Mouse (Mus musculus): ENCODE measurements at regions not wholly inside any gene's neighbourhood (a gene's known extent, or its start where the extent isn't known, plus 50 kb on each side); places are given as distances from the start of the nearest gene placed in this dataset.
"Not testable (repeated sequence)": the region's sequence is repeated elsewhere in the genome, so short reads cannot be mapped to it uniquely, and the experiment has no call there.

DNA sequence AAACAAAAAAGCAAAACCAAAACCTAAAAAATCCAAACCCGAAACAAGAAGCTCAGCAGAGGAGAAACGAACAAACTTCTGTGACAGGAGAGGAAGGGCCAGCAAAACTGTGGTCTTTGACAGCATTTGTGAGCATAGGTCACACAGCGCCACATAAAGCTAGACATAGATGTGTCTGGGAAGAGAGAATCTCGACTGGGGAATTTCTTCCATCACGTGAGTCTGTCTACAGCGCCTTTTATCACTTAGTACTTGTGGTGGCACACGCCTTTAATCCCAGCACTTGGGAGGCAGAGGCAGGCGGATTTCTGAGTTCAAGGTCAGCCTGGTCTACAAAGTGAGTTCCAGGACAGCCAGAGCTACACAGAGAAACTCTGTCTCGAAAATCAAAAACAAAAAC, 250.2 kb upstream of the Tgfbr2 start:
- DNase-seq = not testable (repeated sequence)

DNA sequence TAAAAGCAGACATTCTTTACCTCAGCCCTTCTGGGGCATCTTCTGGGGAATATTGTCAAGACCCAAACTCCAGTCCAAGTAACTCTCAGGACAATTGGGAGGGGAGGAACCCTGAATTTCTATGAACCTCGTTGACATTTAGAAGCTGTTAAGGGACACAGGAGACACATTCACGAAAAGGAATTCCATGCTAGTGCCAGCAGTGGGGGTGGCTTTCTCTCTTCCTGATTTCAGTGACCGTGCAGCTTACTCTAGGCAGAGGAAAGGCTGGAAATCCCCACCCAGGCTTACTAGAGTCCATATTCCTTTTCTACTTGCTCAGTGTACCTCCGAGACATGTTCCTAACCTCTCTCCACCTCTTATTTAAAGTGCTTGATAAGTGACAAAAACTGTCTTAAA, 239.9 kb upstream of the Tgfbr2 start:
- no peak for DNase-seq

DNA sequence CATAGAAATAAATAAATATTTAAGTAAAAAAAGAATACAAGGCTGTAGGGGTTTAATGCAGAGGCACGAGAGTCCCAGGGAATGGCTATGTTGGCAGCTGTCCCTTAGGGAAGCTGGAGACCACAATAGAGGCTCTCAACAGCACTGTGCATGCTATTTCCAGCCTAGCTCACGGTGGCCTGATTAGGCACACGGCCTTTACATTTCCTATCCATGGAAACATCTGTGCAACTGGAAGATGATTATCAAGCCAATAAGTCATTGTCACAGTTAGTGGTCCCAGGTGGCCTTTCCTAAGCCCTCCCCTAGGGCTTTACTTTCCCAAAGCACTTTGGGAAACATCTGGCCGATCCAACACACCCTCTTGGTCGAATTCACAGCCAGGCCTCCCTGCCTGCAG, 235.9 kb upstream of the Tgfbr2 start:
- DNase-seq = peak in 1 of 2 experiments; percentile 2

DNA sequence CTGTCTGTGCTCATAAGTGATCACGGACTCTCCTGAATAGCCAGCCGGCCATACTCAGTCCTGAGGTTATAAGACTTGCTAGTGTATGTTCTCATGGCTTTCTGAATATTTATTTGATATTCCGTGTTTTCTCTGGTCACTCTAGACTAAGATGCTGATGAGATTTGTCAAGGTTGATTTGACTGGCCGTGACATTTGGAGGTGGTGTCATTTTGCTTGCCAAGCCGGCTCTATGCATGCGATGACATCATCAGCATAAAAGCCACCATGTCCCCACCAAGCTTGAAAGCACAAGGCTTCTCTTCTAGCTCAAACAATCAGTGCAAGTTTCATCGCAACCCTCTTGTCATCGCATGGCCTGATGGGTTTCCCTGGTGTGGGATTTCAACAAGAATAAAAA, 235.3 kb upstream of the Tgfbr2 start:
- no peak for DNase-seq

DNA sequence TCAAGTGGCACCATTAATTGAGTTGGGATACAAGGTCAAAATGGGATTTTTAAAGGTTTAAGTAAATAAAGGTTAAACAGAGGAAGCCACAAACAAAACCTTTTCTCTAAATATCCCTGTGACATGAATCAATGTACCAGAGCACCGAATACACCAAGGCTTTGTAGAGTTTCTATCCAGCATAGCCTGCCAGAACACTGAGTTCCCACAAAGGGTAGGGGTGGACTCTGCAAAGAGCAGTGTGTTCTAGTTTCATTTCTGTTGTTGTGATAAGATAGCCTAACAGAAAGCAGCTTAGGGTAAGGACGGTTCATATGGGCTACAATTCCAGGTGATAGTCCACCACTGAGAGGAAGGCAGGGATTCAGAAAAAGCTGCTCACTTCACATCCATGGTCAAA, 233.0 kb upstream of the Tgfbr2 start:
- no peak for DNase-seq

GRCm38 (mm10) chr9:116405051-116405450, 229.9 kb upstream of the Tgfbr2 start:
- no peak for DNase-seq

GRCm38 (mm10) chr9:116401821-116402220, 226.7 kb upstream of the Tgfbr2 start:
- DNase-seq = peak; percentile 36 to 59

- DNase-seq = no peak
Measured at GRCm38 (mm10) chr9:116400270-116400669, 225.1 kb upstream of the Tgfbr2 start.

DNA sequence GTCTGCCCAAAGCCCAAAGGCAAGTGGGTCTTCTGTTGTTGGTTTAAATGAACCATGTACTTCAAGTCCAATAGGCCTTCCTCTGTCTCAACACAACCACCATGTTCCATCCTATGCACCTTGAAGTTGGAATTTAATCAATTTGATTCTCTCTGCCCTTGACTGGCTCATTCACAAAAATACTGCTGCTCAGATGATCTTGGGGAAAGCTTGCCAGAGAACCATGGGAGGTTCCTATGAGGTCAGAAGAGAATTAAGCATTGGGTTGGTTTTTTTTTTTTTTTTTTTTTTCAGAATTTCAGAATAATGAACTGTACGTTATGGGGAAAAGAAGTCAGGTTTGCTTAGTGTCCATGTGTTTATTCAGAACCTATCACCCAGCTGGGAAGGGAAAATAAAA, 224.1 kb upstream of the Tgfbr2 start:
- no peak for DNase-seq

DNA sequence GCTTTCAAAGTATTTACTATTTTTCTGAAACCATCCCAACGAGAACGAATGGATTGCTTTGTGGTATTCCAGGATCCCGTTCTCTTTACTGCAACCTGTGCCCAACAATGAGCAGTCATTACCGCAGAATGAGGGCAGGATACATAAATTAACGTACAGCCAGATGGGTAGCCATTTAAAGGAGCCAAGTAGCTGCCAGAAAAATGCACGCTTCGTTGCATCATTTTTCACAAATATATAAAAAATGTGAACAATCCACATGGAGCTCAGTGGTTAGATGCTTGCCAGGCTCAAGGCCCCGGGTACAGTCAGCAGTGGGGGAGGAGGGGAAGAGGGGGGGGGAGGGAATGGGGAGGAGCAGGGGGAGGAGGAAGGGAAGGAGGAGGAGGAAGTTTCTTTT, 217.1 kb upstream of the Tgfbr2 start:
- DNase-seq = no peak

GRCm38 (mm10) chr9:116389781-116390180, 214.6 kb upstream of the Tgfbr2 start:
- DNase-seq = peak in 1 of 2 experiments; percentile 11

DNA sequence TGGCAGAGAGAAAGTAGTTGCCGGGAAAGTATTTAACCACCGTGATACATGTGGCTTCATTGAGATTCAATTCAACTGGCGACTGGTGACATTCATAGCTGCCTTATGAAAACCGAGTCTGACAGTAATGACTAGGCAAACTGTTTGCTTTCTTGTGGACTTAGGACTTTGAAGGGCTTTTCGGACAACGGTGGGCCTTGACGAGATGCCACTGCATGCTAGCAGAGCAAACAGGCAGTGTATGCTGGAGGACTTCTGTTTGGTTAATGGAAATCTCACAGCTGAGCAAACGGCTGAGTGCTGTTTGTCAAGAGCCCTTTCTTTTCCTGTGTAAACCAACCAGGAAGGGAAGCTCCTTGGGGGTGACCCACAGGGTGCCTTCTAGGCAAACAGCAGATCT, 213.7 kb upstream of the Tgfbr2 start:
- no peak for DNase-seq

GRCm38 (mm10) chr9:116388025-116388424, 212.9 kb upstream of the Tgfbr2 start:
- no peak for DNase-seq

DNA sequence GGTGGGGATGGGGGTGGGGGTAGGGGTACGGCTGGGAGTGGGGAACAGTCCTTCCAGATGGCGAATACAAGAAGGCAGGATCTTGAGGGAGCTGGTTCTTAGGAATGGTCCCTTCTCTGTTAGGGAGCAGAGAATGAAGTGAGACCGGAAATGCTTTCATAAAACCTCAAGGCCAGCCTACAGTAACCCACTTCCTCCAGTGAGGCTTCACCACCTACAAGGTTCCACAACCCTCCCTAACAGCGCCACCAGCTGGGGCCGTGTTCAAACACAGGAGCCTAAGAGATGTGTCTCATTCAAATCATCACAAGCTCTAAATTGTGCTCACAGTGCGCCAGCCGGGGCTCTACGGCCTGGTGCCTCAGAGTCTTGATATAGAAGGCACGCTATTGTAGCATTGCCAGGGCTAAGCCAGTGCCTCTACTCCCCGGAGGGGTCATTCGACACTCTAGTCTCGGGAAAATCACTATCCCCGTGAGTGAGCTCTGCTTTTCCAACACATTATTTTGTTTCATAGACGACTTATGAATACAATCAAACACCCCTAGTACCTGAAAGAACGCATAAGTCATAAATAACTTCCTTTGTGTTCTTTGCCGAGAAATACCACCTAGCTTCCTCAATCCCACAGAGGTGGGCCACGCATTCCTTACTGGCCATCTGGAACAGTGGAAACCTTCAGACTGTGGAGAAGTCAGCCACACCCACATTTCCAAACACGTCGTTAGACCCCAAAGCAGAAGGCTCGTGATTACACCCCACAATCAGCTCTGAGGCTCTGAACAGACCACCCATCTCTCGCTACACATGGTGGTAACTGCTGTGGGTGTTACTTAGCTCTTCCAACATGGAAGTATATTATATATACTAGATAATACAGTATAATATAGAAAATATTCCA, 209.3 kb upstream of the Tgfbr2 start:
- peak; percentile 87 to 88 for DNase-seq

DNA sequence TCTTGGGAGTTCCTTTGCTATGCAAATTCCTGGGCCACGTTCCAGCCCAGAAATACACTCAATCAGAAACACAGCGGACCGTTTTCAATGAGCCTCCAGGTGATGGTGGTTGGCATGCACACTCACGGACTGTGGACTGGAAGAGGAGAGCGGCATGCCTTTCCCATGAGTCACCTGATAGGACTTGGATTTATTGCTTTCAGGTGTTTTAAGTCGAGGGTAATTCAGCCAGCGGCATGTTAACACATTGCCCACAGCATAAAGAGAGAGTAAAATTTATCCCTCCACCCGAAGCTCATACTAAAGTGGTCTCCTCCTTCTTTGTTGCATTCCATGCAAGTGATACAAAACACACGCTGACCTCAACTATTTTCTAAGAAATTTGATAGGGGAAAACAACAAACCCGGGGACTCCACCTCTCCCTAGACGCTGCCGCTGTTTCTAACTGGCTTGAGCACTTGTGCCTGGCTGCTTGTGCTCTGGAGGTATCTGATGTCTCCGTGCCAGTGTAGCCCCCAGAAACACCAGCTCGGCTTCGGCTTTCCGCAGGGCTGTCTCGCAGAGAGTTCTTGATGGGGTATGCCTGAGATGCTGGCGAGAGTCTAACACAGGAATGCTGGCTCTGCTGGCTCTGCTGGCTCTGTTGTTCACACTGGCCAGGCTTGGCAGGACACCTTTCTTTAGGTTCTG, 208.4 kb upstream of the Tgfbr2 start:
- DNase-seq = peak; percentile 65 to 77

DNA sequence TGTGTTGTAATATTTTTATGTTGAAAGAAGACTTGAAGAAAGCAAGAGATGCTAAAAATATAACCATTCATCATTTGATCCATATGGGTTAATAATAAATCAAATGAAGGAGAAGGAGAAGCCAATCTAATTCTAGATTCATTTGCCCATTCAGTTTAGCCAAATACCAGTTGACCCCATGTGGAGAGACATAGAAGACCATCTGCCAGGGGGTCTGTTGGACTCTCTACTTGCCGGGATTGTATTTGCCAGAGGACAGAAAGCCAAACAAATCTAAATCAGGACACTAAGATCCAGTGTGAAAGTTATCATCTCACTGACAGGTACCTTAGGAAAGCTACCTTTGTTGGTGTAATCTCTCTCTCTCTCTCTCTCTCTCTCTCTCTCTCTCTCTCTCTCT, 202.5 kb upstream of the Tgfbr2 start:
- DNase-seq = no peak

- DNase-seq = peak; percentile 77 to 84
Measured at GRCm38 (mm10) chr9:116375658-116376357, 200.6 kb upstream of the Tgfbr2 start.

- DNase-seq = no peak
Measured at GRCm38 (mm10) chr9:116374343-116374742, 199.2 kb upstream of the Tgfbr2 start.

GRCm38 (mm10) chr9:116373396-116373795, 198.2 kb upstream of the Tgfbr2 start:
- DNase-seq = no peak

DNA sequence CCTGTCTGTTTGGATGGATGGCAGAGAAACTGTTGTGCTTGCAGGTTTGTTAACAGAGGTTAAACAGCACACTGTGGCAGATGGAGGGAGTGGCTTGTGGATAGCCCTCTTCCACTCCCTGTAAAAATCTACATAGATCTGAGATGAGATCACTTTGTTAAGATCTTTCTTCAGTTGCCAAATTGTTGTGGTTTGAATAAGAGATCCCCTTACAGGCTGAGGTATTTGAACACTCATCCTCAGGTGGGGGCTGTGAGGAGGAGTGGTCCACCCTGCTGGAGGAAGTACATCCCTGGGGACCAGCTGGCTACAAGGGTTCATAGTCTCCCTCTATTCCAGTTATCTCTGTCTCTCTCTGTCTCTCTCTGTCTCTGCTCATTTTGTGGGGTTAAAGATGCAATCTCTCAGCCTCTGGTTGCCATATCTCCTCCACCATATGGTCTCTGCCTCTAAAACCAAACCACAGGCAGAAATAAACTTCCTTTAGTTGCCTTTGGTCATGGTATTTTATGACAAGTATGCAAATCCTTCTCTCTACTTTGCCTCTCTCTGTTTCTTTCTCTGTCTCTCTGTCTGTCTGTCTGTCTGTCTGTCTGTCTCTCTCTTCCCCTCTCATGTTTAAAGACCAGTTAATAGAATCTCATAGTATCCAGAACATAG, 194.0 kb upstream of the Tgfbr2 start:
- no peak for DNase-seq

DNA sequence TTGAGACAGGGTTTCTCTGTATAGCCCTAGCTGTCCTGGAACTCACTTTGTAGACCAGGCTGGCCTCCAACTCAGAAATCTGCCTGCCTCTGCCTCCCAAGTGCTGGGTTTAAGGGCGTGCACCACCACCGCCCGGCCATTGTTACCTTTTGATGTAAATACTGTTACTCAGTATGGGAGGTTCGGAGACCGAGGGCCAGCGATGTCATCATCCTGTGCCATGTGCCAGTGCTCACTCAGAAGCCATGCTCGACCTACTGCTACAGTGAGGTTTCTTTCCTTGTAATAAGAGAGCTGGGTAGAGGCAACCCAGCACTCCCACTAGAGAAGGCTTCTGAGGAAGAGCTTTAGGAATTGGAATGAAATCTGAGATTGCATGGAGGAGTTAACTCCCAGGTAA, 191.6 kb upstream of the Tgfbr2 start:
- no peak for DNase-seq

GRCm38 (mm10) chr9:116366193-116366592, 191.0 kb upstream of the Tgfbr2 start:
- DNase-seq = peak in 1 of 2 experiments; percentile 50

- no peak for DNase-seq
Measured at GRCm38 (mm10) chr9:116365701-116366100, 190.5 kb upstream of the Tgfbr2 start.
